Mouse (Mus musculus): ENCODE measurements around the gene Fads3. TPM values are rescaled to one million over a fixed set of nuclear protein-coding genes. Genes with fewer than 3 reads are reported as not detected.

The Fads3 gene
- total and polyA plus RNA-seq, 3 experiments, result 20.1 to 48.8 (median 41.8) TPM

DNA sequence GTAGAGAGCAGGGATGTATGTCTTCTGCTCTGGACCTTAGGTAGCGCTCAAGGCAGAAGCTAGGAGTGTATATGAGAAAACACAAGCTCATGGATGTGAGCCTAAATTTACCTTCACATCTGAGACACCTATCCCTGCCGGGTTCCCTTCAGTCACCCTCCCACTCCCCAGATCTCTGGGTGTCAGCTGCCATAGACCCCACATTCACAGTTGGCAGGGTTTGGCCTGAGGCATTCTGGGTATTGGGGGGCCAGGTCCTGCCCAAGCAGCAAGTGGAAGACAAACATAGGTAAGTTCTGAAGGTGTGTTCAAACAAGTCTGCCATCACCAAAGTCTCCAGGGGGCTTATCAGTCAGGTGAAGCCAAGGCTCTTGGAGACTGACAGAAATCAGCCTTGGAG, 20.3 kb downstream of the Fads3 start:
- peaks cover 93% of the 10 kb centered on the region for H3K4me1 ChIP-seq (ENCODE audit: insufficient read depth, low read depth, low read length)
- DNase-seq (ENCODE audit: low spot score) (no peak), ATAC-seq (ENCODE audit: extremely low read depth, insufficient number of reproducible peaks, low FRiP score, poor library complexity, severe bottlenecking) (no peak)
- no peaks in the 10 kb centered on the region for H3K27me3 ChIP-seq (ENCODE audit: insufficient read depth, low read length)
- peaks cover 96% of the 10 kb centered on the region for H3K36me3 ChIP-seq (replicated peaks)
- TF ChIP-seq TAL1 (conservative IDR thresholded peaks at IDR 0.05; ENCODE audit: low read depth, low read length), result no peak
- TF ChIP-seq CTCF (IDR thresholded peaks at IDR 0.05; ENCODE audit: low read depth, low read length), result no peak
- TF ChIP-seq POLR2AphosphoS5 (IDR thresholded peaks at IDR 0.05; ENCODE audit: insufficient replicate concordance, low read depth, low read length), result no peak; the same call in 1 of the 2 replicates
- no peak for TF ChIP-seq GATA1 (IDR thresholded peaks at IDR 0.05; ENCODE audit: borderline replicate concordance, low read length)
- TF ChIP-seq GATA2 (IDR thresholded peaks at IDR 0.05; ENCODE audit: borderline replicate concordance, low read depth, low read length), result no peak
- no peak overlapping the region; the same call in 1 of the 2 replicates for H3K4me3 ChIP-seq (ENCODE audit: low read depth, low read length)
- no peaks in the 10 kb centered on the region for H3K9me3 ChIP-seq (replicated peaks)

DNA sequence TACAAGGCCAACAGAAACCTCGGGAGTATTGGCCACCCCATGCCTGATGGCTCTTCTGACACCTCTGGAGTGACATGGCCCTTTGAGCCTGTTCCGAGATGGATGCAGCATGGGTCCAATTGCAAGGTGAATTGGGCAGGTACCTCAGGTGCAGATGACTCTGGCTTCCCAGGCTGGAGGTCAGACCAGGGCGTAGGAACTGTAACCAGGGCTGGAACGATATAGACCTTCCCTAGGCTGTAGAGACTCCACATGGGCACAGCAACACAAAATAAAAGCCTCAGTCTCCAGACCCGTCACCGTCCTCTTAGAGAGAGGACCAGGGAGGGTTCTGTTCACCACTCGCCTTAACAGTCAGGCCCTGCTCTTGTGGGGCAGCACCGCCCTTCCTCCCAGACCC, 20.9 kb downstream of the Fads3 start:
- TF ChIP-seq CTCF (IDR thresholded peaks at IDR 0.05; ENCODE audit: low read depth, low read length) (no peak), TAL1 (conservative IDR thresholded peaks at IDR 0.05; ENCODE audit: low read depth, low read length) (no peak), GATA1 (IDR thresholded peaks at IDR 0.05; ENCODE audit: borderline replicate concordance, low read length) (no peak), POLR2AphosphoS5 (IDR thresholded peaks at IDR 0.05; ENCODE audit: insufficient replicate concordance, low read depth, low read length) (no peak), GATA2 (IDR thresholded peaks at IDR 0.05; ENCODE audit: borderline replicate concordance, low read depth, low read length) (no peak)
- Histone ChIP-seq H3K36me3 (replicated peaks) (peaks cover 96% of the 10 kb centered on the region), H3K27me3 (ENCODE audit: insufficient read depth, low read length) (no peaks in the 10 kb centered on the region), H3K4me1 (ENCODE audit: insufficient read depth, low read depth, low read length) (peaks cover 94% of the 10 kb centered on the region), H3K9me3 (replicated peaks) (no peaks in the 10 kb centered on the region), H3K4me3 (ENCODE audit: low read depth, low read length) (peak overlapping the region; percentile 3; the same call in 1 of the 2 replicates)
- ATAC-seq (ENCODE audit: extremely low read depth, insufficient number of reproducible peaks, low FRiP score, poor library complexity, severe bottlenecking), result no peak
- no peak for DNase-seq (ENCODE audit: low spot score)

DNA sequence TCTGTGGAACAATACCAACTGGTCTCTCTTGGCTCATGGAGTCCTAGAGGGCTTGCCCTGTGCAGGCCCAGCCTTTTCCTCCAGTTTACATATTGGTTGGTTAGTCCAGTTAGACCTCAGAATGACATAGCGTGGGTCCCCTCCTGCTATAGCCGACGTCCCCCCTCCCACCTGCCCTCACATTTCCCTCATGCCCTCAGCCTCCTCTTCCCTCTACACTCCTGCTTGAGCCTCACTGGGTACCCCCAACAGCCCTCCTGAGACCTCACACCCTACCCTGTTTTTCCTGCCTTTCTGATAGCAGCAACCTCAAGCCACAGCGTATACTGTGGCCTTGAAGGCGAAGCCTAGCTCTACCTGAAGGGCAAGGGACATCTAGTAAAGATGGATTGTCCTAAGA, 21.5 kb downstream of the Fads3 start:
- Histone ChIP-seq H3K27me3 (ENCODE audit: insufficient read depth, low read length) (no peaks in the 10 kb centered on the region), H3K4me1 (ENCODE audit: insufficient read depth, low read depth, low read length) (peaks cover 94% of the 10 kb centered on the region), H3K4me3 (ENCODE audit: low read depth, low read length) (no peak overlapping the region), H3K9me3 (replicated peaks) (no peaks in the 10 kb centered on the region), H3K36me3 (replicated peaks) (peaks cover 96% of the 10 kb centered on the region)
- DNase-seq (ENCODE audit: low spot score), result no peak
- TF ChIP-seq CTCF (IDR thresholded peaks at IDR 0.05; ENCODE audit: low read depth, low read length), result no peak
- no peak for TF ChIP-seq GATA2 (IDR thresholded peaks at IDR 0.05; ENCODE audit: borderline replicate concordance, low read depth, low read length)
- no peak for TF ChIP-seq GATA1 (IDR thresholded peaks at IDR 0.05; ENCODE audit: borderline replicate concordance, low read length)
- no peak for TF ChIP-seq POLR2AphosphoS5 (IDR thresholded peaks at IDR 0.05; ENCODE audit: insufficient replicate concordance, low read depth, low read length)
- TF ChIP-seq TAL1 (conservative IDR thresholded peaks at IDR 0.05; ENCODE audit: low read depth, low read length), result no peak
- ATAC-seq (ENCODE audit: extremely low read depth, insufficient number of reproducible peaks, low FRiP score, poor library complexity, severe bottlenecking), result no peak

DNA sequence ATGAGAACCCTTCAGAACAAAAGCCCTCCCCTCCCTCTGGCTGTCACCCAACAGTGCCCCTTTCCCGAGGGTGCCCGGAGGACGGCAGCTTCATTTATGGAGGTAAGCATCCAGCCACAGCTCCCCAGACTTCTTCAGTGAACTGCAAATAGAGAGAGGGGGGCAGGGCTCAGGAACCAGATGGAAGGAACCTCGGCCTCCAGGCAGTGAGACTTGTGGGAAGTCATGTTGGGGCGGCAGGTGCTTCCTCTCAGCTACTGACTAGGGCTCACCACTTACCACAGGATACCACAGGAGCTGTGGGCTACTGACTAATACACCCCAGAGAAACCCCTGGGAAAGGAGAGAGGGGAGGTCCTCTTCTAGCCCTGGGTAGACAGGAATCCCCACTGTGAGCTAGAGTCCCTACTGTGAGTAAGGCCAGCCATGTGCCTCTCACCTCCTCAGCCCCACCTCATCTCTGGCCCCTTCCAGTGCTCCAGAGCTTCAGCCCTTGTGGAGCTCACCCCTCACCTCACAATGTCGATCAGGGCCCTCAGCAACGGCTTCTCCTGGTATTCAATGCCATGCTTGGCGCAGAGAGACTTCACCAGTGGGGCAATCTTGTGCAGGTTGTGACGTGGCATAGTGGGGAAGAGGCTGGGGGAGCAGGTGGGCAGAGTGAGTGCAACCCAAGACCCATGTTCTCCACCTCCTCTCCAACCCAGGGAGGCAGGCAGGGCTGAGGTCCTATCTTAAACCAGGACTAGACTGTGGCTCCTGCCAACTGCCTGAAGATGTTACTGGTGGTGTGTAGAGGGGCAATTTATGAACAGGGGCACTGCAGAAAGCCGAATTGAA, 23.0 kb downstream of the Fads3 start:
- Histone ChIP-seq H3K4me3 (ENCODE audit: low read depth, low read length) (no peak overlapping the region; the same call in 1 of the 2 replicates), H3K36me3 (replicated peaks) (peaks cover 96% of the 10 kb centered on the region), H3K27me3 (ENCODE audit: insufficient read depth, low read length) (no peaks in the 10 kb centered on the region), H3K9me3 (replicated peaks) (no peaks in the 10 kb centered on the region), H3K4me1 (ENCODE audit: insufficient read depth, low read depth, low read length) (peaks cover 98% of the 10 kb centered on the region)
- TF ChIP-seq GATA1 (IDR thresholded peaks at IDR 0.05; ENCODE audit: borderline replicate concordance, low read length) (no peak), GATA2 (IDR thresholded peaks at IDR 0.05; ENCODE audit: borderline replicate concordance, low read depth, low read length) (no peak), TAL1 (conservative IDR thresholded peaks at IDR 0.05; ENCODE audit: low read depth, low read length) (no peak), CTCF (IDR thresholded peaks at IDR 0.05; ENCODE audit: low read depth, low read length) (no peak), POLR2AphosphoS5 (IDR thresholded peaks at IDR 0.05; ENCODE audit: insufficient replicate concordance, low read depth, low read length) (no peak; the same call in 1 of the 2 replicates)
- DNase-seq (ENCODE audit: low spot score) (no peak), ATAC-seq (ENCODE audit: extremely low read depth, insufficient number of reproducible peaks, low FRiP score, poor library complexity, severe bottlenecking) (no peak)

DNA sequence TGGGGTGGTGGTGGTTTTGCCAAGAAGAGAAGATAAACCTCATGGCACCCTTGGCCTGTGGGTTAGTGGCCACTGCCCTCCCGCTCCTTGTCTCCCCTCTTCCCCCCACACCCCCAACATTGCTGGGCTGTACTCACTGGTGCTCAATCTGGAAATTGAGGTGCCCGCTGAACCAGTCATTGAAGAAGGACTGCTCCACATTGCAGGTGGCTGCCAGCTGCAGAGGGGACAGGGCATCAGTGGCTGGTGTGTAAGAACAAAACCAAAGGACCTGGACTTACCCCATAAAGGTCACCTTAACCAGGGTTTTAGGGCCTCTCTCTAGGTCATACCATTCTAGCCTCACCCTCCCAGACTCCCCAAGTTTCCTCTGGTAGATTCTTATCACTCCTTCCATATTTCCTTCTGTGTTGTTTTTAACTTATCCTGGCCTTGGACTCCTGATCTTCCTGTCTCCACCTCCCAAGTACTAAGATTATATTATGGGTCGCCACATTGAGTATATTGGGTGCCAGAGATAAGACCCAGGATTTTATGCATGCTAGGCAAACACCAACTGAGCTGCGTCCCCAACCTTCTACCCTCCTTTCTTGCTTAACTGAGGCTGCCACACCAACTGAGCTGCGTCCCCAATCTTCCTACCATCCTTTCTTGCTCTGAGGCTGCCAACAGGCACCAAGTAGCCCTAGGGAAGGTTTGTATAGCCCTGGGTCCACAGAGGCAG, 24.3 kb downstream of the Fads3 start:
- H3K4me3 ChIP-seq (ENCODE audit: low read depth, low read length), result peak overlapping the region; percentile 51; the same call in 1 of the 2 replicates
- H3K36me3 ChIP-seq (replicated peaks), result peaks cover 100% of the 10 kb centered on the region
- no peaks in the 10 kb centered on the region for H3K9me3 ChIP-seq (replicated peaks)
- no peak for TF ChIP-seq CTCF (IDR thresholded peaks at IDR 0.05; ENCODE audit: low read depth, low read length)
- no peak for TF ChIP-seq GATA1 (IDR thresholded peaks at IDR 0.05; ENCODE audit: borderline replicate concordance, low read length)
- TF ChIP-seq TAL1 (conservative IDR thresholded peaks at IDR 0.05; ENCODE audit: low read depth, low read length), result no peak
- TF ChIP-seq POLR2AphosphoS5 (IDR thresholded peaks at IDR 0.05; ENCODE audit: insufficient replicate concordance, low read depth, low read length), result no peak
- no peak for TF ChIP-seq GATA2 (IDR thresholded peaks at IDR 0.05; ENCODE audit: borderline replicate concordance, low read depth, low read length)
- peaks cover 99% of the 10 kb centered on the region for H3K4me1 ChIP-seq (ENCODE audit: insufficient read depth, low read depth, low read length)
- no peaks in the 10 kb centered on the region for H3K27me3 ChIP-seq (ENCODE audit: insufficient read depth, low read length)
- ATAC-seq (ENCODE audit: extremely low read depth, insufficient number of reproducible peaks, low FRiP score, poor library complexity, severe bottlenecking) (peak; percentile 30), DNase-seq (ENCODE audit: low spot score) (no peak)

DNA sequence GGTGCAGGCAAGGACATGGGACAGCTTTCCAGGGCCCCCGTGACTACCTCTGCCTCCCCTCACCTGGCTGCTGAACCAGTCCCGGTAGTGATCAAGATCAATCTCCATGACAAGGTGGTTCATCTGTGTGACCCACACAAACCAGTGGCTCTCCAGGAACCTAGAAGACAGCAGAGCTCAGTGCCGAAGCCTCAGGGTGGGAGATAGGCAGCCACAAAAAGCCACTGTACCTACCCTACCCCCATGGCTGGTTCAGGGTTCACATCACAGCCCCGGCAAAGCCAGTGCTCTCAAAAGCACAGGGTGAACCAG, 24.8 kb downstream of the Fads3 start:
- Histone ChIP-seq H3K36me3 (replicated peaks) (peaks cover 100% of the 10 kb centered on the region), H3K4me3 (ENCODE audit: low read depth, low read length) (peak overlapping the region; percentile 51; the same call in 1 of the 2 replicates), H3K27me3 (ENCODE audit: insufficient read depth, low read length) (no peaks in the 10 kb centered on the region), H3K4me1 (ENCODE audit: insufficient read depth, low read depth, low read length) (peaks cover 94% of the 10 kb centered on the region), H3K9me3 (replicated peaks) (no peaks in the 10 kb centered on the region)
- no peak for ATAC-seq (ENCODE audit: extremely low read depth, insufficient number of reproducible peaks, low FRiP score, poor library complexity, severe bottlenecking)
- DNase-seq (ENCODE audit: low spot score), result no peak
- TF ChIP-seq GATA1 (IDR thresholded peaks at IDR 0.05; ENCODE audit: borderline replicate concordance, low read length) (no peak), TAL1 (conservative IDR thresholded peaks at IDR 0.05; ENCODE audit: low read depth, low read length) (no peak), POLR2AphosphoS5 (IDR thresholded peaks at IDR 0.05; ENCODE audit: insufficient replicate concordance, low read depth, low read length) (no peak), CTCF (IDR thresholded peaks at IDR 0.05; ENCODE audit: low read depth, low read length) (no peak), GATA2 (IDR thresholded peaks at IDR 0.05; ENCODE audit: borderline replicate concordance, low read depth, low read length) (no peak)
